In genomic region chr16:35458297-35458696, GRCm38 (mm10) we compare ENCODE assay signal across 24 mouse cellular contexts. TPM values are rescaled to one million over a fixed set of nuclear protein-coding genes. Genes with fewer than 3 reads are reported as not detected.
DNase-seq lines count a peak whose midpoint lies in the region; ATAC-seq and TF ChIP-seq lines count a peak whose summit lies in the region.
"Had no signal": no experiment of that assay in that cellular context is flagged by ENCODE, and none has a peak within 500 bp of the region (broad histone marks: within the 10 kb centered on the region; RNA-seq: fewer than 3 reads in every experiment).

No protein-coding gene starts in this region.

- intact Hi-C loops in gastrocnemius, adult 2 months (cut with DNase I): no loop called here

- peak; percentile 5 for DNase-seq in gastrocnemius, adult 2 months
- DNase-seq in gastrocnemius, postnatal 10 days: no peak
- no peak for DNase-seq in kidney, postnatal 14 days
- DNase-seq in midbrain, embryonic 10.5 days (ENCODE audit: low spot score): no peak
- DNase-seq in midbrain, embryonic 14.5 days: no peak
- DNase-seq: adrenal gland, adult 8-10 months; adrenal gland, postnatal 14 days; adrenal gland, postnatal 36 days; B cell, adult 2 months; cerebellum, adult 11-12 months; cerebellum, adult 2 months; cerebellum, adult 9-10 months; cerebellum, postnatal 10 days; cerebellum, postnatal 25 days had no signal

- peaks cover 6% of the 10 kb centered on the region; the same call in 1 of the 2 replicates for H3K4me1 ChIP-seq in kidney, embryonic 15.5 days
- peaks cover 9% of the 10 kb centered on the region for H3K4me1 ChIP-seq in midbrain, embryonic 10.5 days
- H3K4me1 ChIP-seq in midbrain, embryonic 14.5 days (ENCODE audit: control insufficient read depth, insufficient read depth, low read length): 0 out of 2 replicates have a peak, but pooled peaks cover 4% of the 10 kb centered on the region
- H3K4me1 ChIP-seq: embryonic facial prominence, embryonic 12.5 days; forebrain, embryonic 15.5 days had no signal

- H3K4me3 ChIP-seq in gastrocnemius, adult 2 months: no peak overlapping the region
- H3K4me3 ChIP-seq in kidney, embryonic 15.5 days (replicated peaks): no peak overlapping the region
- H3K4me3 ChIP-seq in midbrain, embryonic 10.5 days: no peak overlapping the region
- H3K4me3 ChIP-seq in midbrain, embryonic 14.5 days (replicated peaks; ENCODE audit: low read depth, low read length): no peak overlapping the region
- H3K4me3 ChIP-seq: embryonic facial prominence, embryonic 10.5 days; embryonic facial prominence, embryonic 12.5 days; forebrain, embryonic 13.5 days; forebrain, embryonic 15.5 days had no signal

- no peak overlapping the region for H3K4me2 ChIP-seq in kidney, embryonic 15.5 days
- no peak overlapping the region for H3K4me2 ChIP-seq in midbrain, embryonic 14.5 days (ENCODE audit: low read length)
- H3K4me2 ChIP-seq: embryonic facial prominence, embryonic 12.5 days; forebrain, embryonic 13.5 days; forebrain, embryonic 15.5 days had no signal

- H3K36me3 ChIP-seq in kidney, embryonic 15.5 days: peaks cover 39% of the 10 kb centered on the region
- peaks cover 51% of the 10 kb centered on the region for H3K36me3 ChIP-seq in midbrain, embryonic 10.5 days
- no peaks in the 10 kb centered on the region for H3K36me3 ChIP-seq in midbrain, embryonic 14.5 days (ENCODE audit: control insufficient read depth, insufficient read depth, low read length)
- H3K36me3 ChIP-seq: forebrain, embryonic 15.5 days; G1E had no signal

- 46% methylated on average over 11 of the region's 11 CpGs for WGBS in kidney, embryonic 15.5 days
- WGBS in midbrain, embryonic 10.5 days: 78% methylated on average over 11 of the region's 11 CpGs
- 56% methylated on average over 11 of the region's 11 CpGs for WGBS in midbrain, embryonic 14.5 days

- TF ChIP-seq CTCF in gastrocnemius, adult 2 months (IDR thresholded peaks at IDR 0.05): no peak

- H3K27me3 ChIP-seq in kidney, embryonic 15.5 days: no peaks in the 10 kb centered on the region
- H3K27me3 ChIP-seq in midbrain, embryonic 10.5 days (ENCODE audit: low read depth, poor library complexity, severe bottlenecking): no peaks in the 10 kb centered on the region
- H3K27me3 ChIP-seq in midbrain, embryonic 14.5 days (ENCODE audit: control insufficient read depth, insufficient read depth, low read length): no peaks in the 10 kb centered on the region
- H3K27me3 ChIP-seq: embryonic facial prominence, embryonic 12.5 days; forebrain, embryonic 13.5 days; forebrain, embryonic 15.5 days; Patski had no signal

- no peak overlapping the region for H3K9ac ChIP-seq in kidney, embryonic 15.5 days
- no peak overlapping the region for H3K9ac ChIP-seq in midbrain, embryonic 14.5 days (replicated peaks; ENCODE audit: low read length)
- H3K9ac ChIP-seq: embryonic facial prominence, embryonic 12.5 days; forebrain, embryonic 13.5 days; forebrain, embryonic 15.5 days had no signal

- ATAC-seq in kidney, embryonic 15.5 days (replicated peaks; ENCODE audit: low FRiP score): peak; percentile 64
- ATAC-seq in midbrain, embryonic 14.5 days (ENCODE audit: low FRiP score, low TSS enrichment): no peak
- ATAC-seq: activated CD4-positive, CD25-positive, alpha-beta regulatory T cell, adult 4 months; CD4-positive, CD25-positive, alpha-beta regulatory T cell, adult 4 months; forebrain, embryonic 13.5 days; forebrain, embryonic 15.5 days; Patski had no signal

- H3K9me3 ChIP-seq in kidney, embryonic 15.5 days (replicated peaks): no peaks in the 10 kb centered on the region
- no peaks in the 10 kb centered on the region for H3K9me3 ChIP-seq in midbrain, embryonic 10.5 days (replicated peaks)
- H3K9me3 ChIP-seq in midbrain, embryonic 14.5 days (ENCODE audit: control insufficient read depth, low read length): no peaks in the 10 kb centered on the region
- H3K9me3 ChIP-seq: embryonic facial prominence, embryonic 10.5 days; embryonic facial prominence, embryonic 12.5 days; forebrain, embryonic 13.5 days; forebrain, embryonic 15.5 days; G1E had no signal

- H3K27ac ChIP-seq in gastrocnemius, adult 2 months: no peak overlapping the region
- 0 out of 2 replicates have a peak overlapping the region, but pooled peaks have one; percentile 9 for H3K27ac ChIP-seq in kidney, embryonic 15.5 days
- H3K27ac ChIP-seq in midbrain, embryonic 10.5 days (replicated peaks): 0 out of 2 replicates have a peak overlapping the region, but pooled peaks have one; percentile 23
- H3K27ac ChIP-seq in midbrain, embryonic 14.5 days (replicated peaks; ENCODE audit: low read depth, low read length): no peak overlapping the region
- H3K27ac ChIP-seq: embryonic facial prominence, embryonic 10.5 days; embryonic facial prominence, embryonic 12.5 days; forebrain, embryonic 13.5 days; forebrain, embryonic 15.5 days had no signal

RNA-seq across cellular contexts. Expression of gene Pdia5, which starts 32.4 kb away (rescaled TPM):
- 1 to 10 TPM; 1.2 to 2.5 TPM for total RNA-seq in gastrocnemius, adult 2 months (2021)
- total RNA-seq in gastrocnemius, postnatal 10 days (2021): 10 to 100 TPM in 1 of 2 experiments, 1 to 10 TPM in 1; 7.5 to 12.4 TPM
- polyA plus RNA-seq in kidney, embryonic 15.5 days (2015; fragmentation: Nextera tagmentation; extraction: Ambion mirVana): 49.4 and 52.8 TPM in 2 replicates
- 20.9 and 24.5 TPM in 2 replicates for polyA plus RNA-seq in midbrain, embryonic 10.5 days (2016; fragmentation: Nextera tagmentation; extraction: Ambion mirVana)
- polyA plus RNA-seq in midbrain, embryonic 14.5 days (2014; fragmentation: Nextera tagmentation; extraction: Ambion mirVana): 6.2 and 7.6 TPM in 2 replicates
- total RNA-seq: CH12.LX, G1E had no signal
- polyA plus RNA-seq: activated CD4-positive, CD25-positive, alpha-beta regulatory T cell, adult 4 months; CD4-positive, CD25-positive, alpha-beta regulatory T cell, adult 4 months; G1E had no signal

Comparison
In these comparisons a context has a peak if more than half of its experiments do, and no peak if none do; other contexts are left out.
1. H3K27ac ChIP-seq: peak in kidney, embryonic 15.5 days (single experiment) and midbrain, embryonic 10.5 days (single experiment); none in gastrocnemius, adult 2 months (single experiment) and midbrain, embryonic 14.5 days (single experiment).